Mouse (Mus musculus): Measurements from ENCODE around the gene Hinfp. TPM values are rescaled to one million over a fixed set of nuclear protein-coding genes. Genes with fewer than 3 reads are reported as not detected.

Hinfp gene
- polyA plus RNA-seq, 1 experiment, result 13.1 TPM

DNA sequence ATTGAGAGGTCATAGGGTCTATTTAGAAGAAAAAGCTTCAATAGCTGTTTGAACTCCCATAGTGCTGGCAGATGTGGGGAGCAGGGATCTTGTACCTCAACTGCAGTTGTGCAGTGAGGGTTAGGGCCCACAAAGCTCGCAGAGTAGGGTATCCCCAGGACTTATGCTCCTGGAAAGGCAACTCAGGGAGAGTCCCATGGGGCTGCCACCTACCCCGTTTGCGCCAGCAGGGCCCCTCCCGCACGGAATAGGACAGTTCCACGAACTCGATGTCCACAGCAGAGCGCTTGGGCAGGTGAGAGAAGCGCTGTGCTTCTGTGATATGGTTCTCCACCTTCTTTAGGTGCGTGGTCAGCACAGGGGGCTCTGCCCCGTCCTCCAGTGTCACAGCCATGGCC, 18.5 kb downstream of the Hinfp start:
- Histone ChIP-seq H3K36me3 (ENCODE audit: control insufficient read depth, insufficient read depth, low read length) (no peaks in the 10 kb centered on the region), H3K4me3 (ENCODE audit: control insufficient read depth, low read depth, low read length) (peak overlapping the region; percentile 82), H3K4me1 (ENCODE audit: control insufficient read depth, insufficient read depth, low read length) (peaks cover 22% of the 10 kb centered on the region), H3K27ac (ENCODE audit: control insufficient read depth, insufficient read depth, low read depth, low read length) (no peak overlapping the region), H3K27me3 (ENCODE audit: control insufficient read depth, insufficient read depth, low read length) (peaks cover 12% of the 10 kb centered on the region)
- TF ChIP-seq CTCF (IDR thresholded peaks at IDR 0.05; ENCODE audit: control insufficient read depth, insufficient read depth, insufficient replicate concordance, low read depth, low read length) (no peak), POLR2A (IDR thresholded peaks at IDR 0.05; ENCODE audit: control insufficient read depth, low read depth, low read length) (no peak)

GRCm38 (mm10) chr9:44286256-44286850, 19.1 kb downstream of the Hinfp start:
- Histone ChIP-seq H3K27me3 (ENCODE audit: control insufficient read depth, insufficient read depth, low read length) (peaks cover 12% of the 10 kb centered on the region), H3K4me1 (ENCODE audit: control insufficient read depth, insufficient read depth, low read length) (peaks cover 22% of the 10 kb centered on the region), H3K36me3 (ENCODE audit: control insufficient read depth, insufficient read depth, low read length) (no peaks in the 10 kb centered on the region), H3K4me3 (ENCODE audit: control insufficient read depth, low read depth, low read length) (no peak overlapping the region), H3K27ac (ENCODE audit: control insufficient read depth, insufficient read depth, low read depth, low read length) (no peak overlapping the region)
- no peak for TF ChIP-seq POLR2A (IDR thresholded peaks at IDR 0.05; ENCODE audit: control insufficient read depth, low read depth, low read length)
- TF ChIP-seq CTCF (IDR thresholded peaks at IDR 0.05; ENCODE audit: control insufficient read depth, insufficient read depth, insufficient replicate concordance, low read depth, low read length), result no peak

DNA sequence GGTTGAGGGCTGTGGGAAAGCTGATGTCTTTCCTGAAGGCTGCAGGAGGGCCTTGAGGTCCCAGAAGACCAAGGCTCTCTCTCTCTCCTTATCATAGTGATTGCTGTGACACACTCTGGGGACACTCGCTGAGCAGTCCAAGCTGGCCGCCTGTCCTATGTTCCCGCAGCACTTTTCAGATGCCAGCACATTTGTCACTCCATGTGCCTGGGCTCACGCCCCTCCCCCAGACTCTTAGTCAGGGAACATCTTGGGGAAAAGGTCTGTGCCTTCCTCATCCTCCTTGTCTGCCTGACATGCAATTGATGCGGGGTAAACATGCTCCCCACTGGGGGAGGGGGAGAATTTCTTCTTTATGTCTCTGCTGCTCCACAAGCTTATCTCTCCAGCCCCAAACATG, 22.3 kb downstream of the Hinfp start:
- H3K4me3 ChIP-seq (ENCODE audit: control insufficient read depth, low read depth, low read length), result no peak overlapping the region
- H3K27me3 ChIP-seq (ENCODE audit: control insufficient read depth, insufficient read depth, low read length), result peaks cover 8% of the 10 kb centered on the region
- no peaks in the 10 kb centered on the region for H3K36me3 ChIP-seq (ENCODE audit: control insufficient read depth, insufficient read depth, low read length)
- TF ChIP-seq POLR2A (IDR thresholded peaks at IDR 0.05; ENCODE audit: control insufficient read depth, low read depth, low read length), result no peak
- TF ChIP-seq CTCF (IDR thresholded peaks at IDR 0.05; ENCODE audit: control insufficient read depth, insufficient read depth, insufficient replicate concordance, low read depth, low read length), result no peak
- H3K4me1 ChIP-seq (ENCODE audit: control insufficient read depth, insufficient read depth, low read length), result peaks cover 13% of the 10 kb centered on the region
- H3K27ac ChIP-seq (ENCODE audit: control insufficient read depth, insufficient read depth, low read depth, low read length), result no peak overlapping the region

DNA sequence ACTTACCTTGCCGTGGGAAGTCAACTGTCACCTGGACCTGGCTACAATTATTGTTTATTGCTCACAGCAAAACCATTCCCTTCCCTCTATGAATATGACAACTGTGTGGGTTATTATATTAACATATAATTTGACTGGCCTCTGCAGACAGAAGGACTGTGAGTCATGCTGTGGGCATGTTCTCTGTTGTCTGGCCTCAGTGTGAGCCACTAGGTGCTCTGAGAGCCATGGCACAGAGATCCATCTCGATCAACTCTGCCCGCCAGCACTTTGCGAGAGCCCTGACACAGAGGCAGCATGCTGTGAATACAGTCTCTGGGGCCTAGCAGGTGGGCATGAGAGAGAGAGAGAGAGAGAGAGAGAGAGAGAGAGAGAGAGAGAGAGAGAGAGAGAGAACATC, 35.5 kb downstream of the Hinfp start:
- Histone ChIP-seq H3K27me3 (ENCODE audit: control insufficient read depth, insufficient read depth, low read length) (no peaks in the 10 kb centered on the region), H3K36me3 (ENCODE audit: control insufficient read depth, insufficient read depth, low read length) (no peaks in the 10 kb centered on the region), H3K27ac (ENCODE audit: control insufficient read depth, insufficient read depth, low read depth, low read length) (no peak overlapping the region), H3K4me3 (ENCODE audit: control insufficient read depth, low read depth, low read length) (no peak overlapping the region), H3K4me1 (ENCODE audit: control insufficient read depth, insufficient read depth, low read length) (peaks cover 15% of the 10 kb centered on the region)
- no peak for TF ChIP-seq POLR2A (IDR thresholded peaks at IDR 0.05; ENCODE audit: control insufficient read depth, low read depth, low read length)
- TF ChIP-seq CTCF (IDR thresholded peaks at IDR 0.05; ENCODE audit: control insufficient read depth, insufficient read depth, insufficient replicate concordance, low read depth, low read length), result no peak

- Histone ChIP-seq H3K4me1 (ENCODE audit: control insufficient read depth, insufficient read depth, low read length) (peaks cover 15% of the 10 kb centered on the region), H3K36me3 (ENCODE audit: control insufficient read depth, insufficient read depth, low read length) (no peaks in the 10 kb centered on the region), H3K27me3 (ENCODE audit: control insufficient read depth, insufficient read depth, low read length) (no peaks in the 10 kb centered on the region), H3K27ac (ENCODE audit: control insufficient read depth, insufficient read depth, low read depth, low read length) (no peak overlapping the region), H3K4me3 (ENCODE audit: control insufficient read depth, low read depth, low read length) (no peak overlapping the region)
- peak; percentile 31; the same call in 1 of the 2 replicates for TF ChIP-seq CTCF (IDR thresholded peaks at IDR 0.05; ENCODE audit: control insufficient read depth, insufficient read depth, insufficient replicate concordance, low read depth, low read length)
- TF ChIP-seq POLR2A (IDR thresholded peaks at IDR 0.05; ENCODE audit: control insufficient read depth, low read depth, low read length), result no peak
Observed at GRCm38 (mm10) chr9:44269077-44269476, 36.4 kb downstream of the Hinfp start.

DNA sequence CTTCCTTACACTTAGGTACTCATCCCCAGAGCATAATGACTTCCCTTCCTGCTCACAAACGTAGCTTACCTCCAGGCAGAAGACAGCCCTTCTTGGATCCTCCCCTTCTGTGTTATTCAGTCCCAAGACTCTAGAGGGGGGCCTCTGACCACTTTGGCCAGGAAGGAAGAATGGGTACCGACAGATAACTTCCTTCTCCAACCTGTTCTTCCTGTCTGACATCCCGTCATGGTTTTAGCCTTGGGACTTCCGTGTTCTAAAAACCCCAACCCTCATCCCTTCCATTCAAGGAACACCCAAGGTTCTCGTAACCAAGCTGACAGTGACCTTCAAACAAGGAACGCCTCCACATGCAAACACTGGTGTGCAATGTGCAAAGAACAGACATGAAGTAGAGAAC, 37.0 kb downstream of the Hinfp start, which contains the start of gene Nlrx1:
TSS of gene Nlrx1 (minus strand) at position 168 of the 400 bp plus-strand sequence.
- TF ChIP-seq POLR2A (IDR thresholded peaks at IDR 0.05; ENCODE audit: control insufficient read depth, low read depth, low read length), result no peak
- TF ChIP-seq CTCF (IDR thresholded peaks at IDR 0.05; ENCODE audit: control insufficient read depth, insufficient read depth, insufficient replicate concordance, low read depth, low read length), result no peak
- H3K4me1 ChIP-seq (ENCODE audit: control insufficient read depth, insufficient read depth, low read length), result peaks cover 21% of the 10 kb centered on the region
- no peaks in the 10 kb centered on the region for H3K36me3 ChIP-seq (ENCODE audit: control insufficient read depth, insufficient read depth, low read length)
- H3K4me3 ChIP-seq (ENCODE audit: control insufficient read depth, low read depth, low read length), result peak within 1 kb of the TSS; percentile 79
- peak within 1 kb of the TSS; percentile 69 for H3K27ac ChIP-seq (ENCODE audit: control insufficient read depth, insufficient read depth, low read depth, low read length)
- H3K27me3 ChIP-seq (ENCODE audit: control insufficient read depth, insufficient read depth, low read length), result no peaks in the 10 kb centered on the region

DNA sequence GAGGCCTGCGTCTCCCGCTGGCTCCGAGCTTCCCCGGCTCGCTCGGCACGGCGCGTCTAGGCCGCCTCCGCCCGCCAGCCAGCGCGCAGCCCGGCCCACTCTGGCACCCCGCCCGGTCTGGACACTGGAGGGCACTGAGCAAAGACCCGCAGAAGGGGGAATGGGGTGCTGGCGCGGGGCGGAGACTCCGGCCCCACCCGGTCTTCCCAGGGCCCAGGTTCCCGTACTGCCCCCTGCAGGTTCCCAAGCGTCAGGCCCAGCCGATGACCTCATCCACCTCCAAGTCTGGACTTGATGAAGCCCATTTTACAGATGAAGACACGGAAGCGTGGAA, 37.5 kb downstream of the Hinfp start:
- H3K4me1 ChIP-seq (ENCODE audit: control insufficient read depth, insufficient read depth, low read length), result peaks cover 22% of the 10 kb centered on the region
- peak overlapping the region; percentile 79 for H3K4me3 ChIP-seq (ENCODE audit: control insufficient read depth, low read depth, low read length)
- no peaks in the 10 kb centered on the region for H3K36me3 ChIP-seq (ENCODE audit: control insufficient read depth, insufficient read depth, low read length)
- H3K27me3 ChIP-seq (ENCODE audit: control insufficient read depth, insufficient read depth, low read length), result no peaks in the 10 kb centered on the region
- TF ChIP-seq POLR2A (IDR thresholded peaks at IDR 0.05; ENCODE audit: control insufficient read depth, low read depth, low read length) (0 out of 2 replicates have a peak, but pooled peaks have one; percentile 25), CTCF (IDR thresholded peaks at IDR 0.05; ENCODE audit: control insufficient read depth, insufficient read depth, insufficient replicate concordance, low read depth, low read length) (peak; percentile 54; the same call in 1 of the 2 replicates)
- H3K27ac ChIP-seq (ENCODE audit: control insufficient read depth, insufficient read depth, low read depth, low read length), result peak overlapping the region; percentile 69

Measured in testis, adult 2 months (tissue).